Mouse (Mus musculus) liver, postnatal 0 days (tissue): Measurements from ENCODE around the gene Shroom3. TPM values are rescaled to one million over a fixed set of nuclear protein-coding genes. Genes with fewer than 3 reads are reported as not detected.

Source experiments
- ATAC-seq: fragments of 200-750 bp; cut with Nextera tagmentation; 2 replicates; pipeline ENCODE4 v1.8.0; 2017; ENCODE audit warnings: mild to moderate bottlenecking, moderate library complexity
- DNase-seq: peaks from one replicate; pipeline ENCODE4 v3.0.0-alpha.2; 2016
- H3K27ac ChIP-seq: fragments of 300-500 bp; sonication (generic); 2 replicates; pipeline ENCODE4 v1.5.1; 2014; ENCODE audit warnings: antibody characterized with exemption, moderate library complexity, mild to moderate bottlenecking, low read depth
- H3K27me3 ChIP-seq: fragments of 300-500 bp; sonication (generic); 2 replicates; pipeline ENCODE4 v1.6.1; 2014; ENCODE audit warnings: low read length, control low read depth, mixed read lengths; ENCODE audit not compliant: insufficient read depth
- H3K36me3 ChIP-seq: fragments of 300-500 bp; sonication (generic); replicated peaks from 2 replicates; pipeline ENCODE4 v1.6.1; 2014; ENCODE audit warnings: mild to moderate bottlenecking, control low read depth, low read length, moderate library complexity, mixed read lengths; ENCODE audit not compliant: insufficient read depth
- H3K4me1 ChIP-seq: fragments of 300-500 bp; sonication (generic); 2 replicates; pipeline ENCODE4 v1.6.1; 2014; ENCODE audit warnings: antibody characterized with exemption, mild to moderate bottlenecking, control low read depth; ENCODE audit not compliant: insufficient read depth
- H3K4me2 ChIP-seq: fragments of 300-500 bp; sonication (generic); 2 replicates; pipeline ENCODE4 v1.6.1; 2014; ENCODE audit warnings: low read depth, mild to moderate bottlenecking, low read length, moderate library complexity, mixed read lengths
- H3K4me3 ChIP-seq: fragments of 300-500 bp; sonication (generic); 2 replicates; pipeline ENCODE4 v1.5.1; 2014; ENCODE audit warnings: low read depth, low read length
- H3K9ac ChIP-seq: fragments of 300-500 bp; sonication (generic); replicated peaks from 2 replicates; pipeline ENCODE4 v1.6.1; 2014; ENCODE audit warnings: mild to moderate bottlenecking, moderate library complexity
- H3K9me3 ChIP-seq: fragments of 300-500 bp; sonication (generic); 2 replicates; pipeline ENCODE4 v1.6.1; 2016; ENCODE audit warnings: mild to moderate bottlenecking, control low read depth, low read length, mixed read lengths
- CTCF ChIP-seq: sonication (generic); IDR thresholded peaks from 2 replicates; pipeline ENCODE4 v1.5.1; 2016; ENCODE audit warnings: antibody characterized with exemption, low read depth
- EP300 ChIP-seq: IDR thresholded peaks from 2 replicates; pipeline ENCODE4 v1.6.1; 2016; ENCODE audit warnings: antibody characterized with exemption, low read depth, mild to moderate bottlenecking
- WGBS: fragments of 180-500 bp; shearing (Covaris S2); extraction: QIAGEN DNeasy Blood & Tissue Kit; methylation state at CpG from one replicate; pipeline ENCODE4 v1.1.7; 2014; ENCODE audit not compliant: insufficient replicate concordance; 5-methylcytosine and 5-hydroxymethylcytosine counted together
- polyA plus RNA-seq: library from polyadenylated mRNA; unstranded; fragments of >200 nt; fragmentation: Nextera tagmentation; extraction: Ambion mirVana; gene quantifications from 2 replicates; pipeline ENCODE4 v1.2.1, GENCODE M21; 2015

Shroom3 gene
- polyA plus RNA-seq, 1 experiment from 2014 or later, result 0.96 TPM

GRCm38 (mm10) chr5:92710779-92711178, 27.5 kb downstream of the Shroom3 start:
- H3K9ac ChIP-seq, result no peak overlapping the region

DNA sequence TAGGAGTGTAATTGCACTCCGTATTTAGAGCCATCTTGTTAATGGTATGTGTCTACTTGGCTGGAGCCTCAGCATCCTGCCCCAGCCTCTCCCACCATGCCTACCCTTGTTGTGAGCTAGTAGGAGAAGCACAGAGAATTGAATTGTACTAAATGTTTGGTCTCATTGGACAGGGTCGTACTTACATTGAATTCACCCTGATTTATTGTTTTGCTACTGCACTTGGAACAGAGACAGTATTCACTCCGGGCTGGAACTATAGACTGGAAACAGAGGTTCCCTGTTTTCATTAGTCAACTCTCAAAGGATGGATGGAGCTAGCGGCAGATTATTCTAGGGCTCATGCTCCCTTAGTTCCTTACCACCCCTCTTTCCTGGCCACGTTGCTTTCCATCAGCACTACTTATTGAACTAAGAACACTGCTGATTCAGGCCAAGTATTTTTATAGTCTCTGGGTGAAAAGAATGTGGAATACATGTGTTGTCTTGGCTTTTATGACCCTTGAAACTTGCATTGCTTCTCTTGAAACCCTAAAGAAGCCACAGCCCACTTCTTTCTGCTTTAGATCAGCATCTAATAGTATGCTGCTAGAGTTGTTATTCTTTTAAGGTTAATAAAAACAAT, 28.5 kb downstream of the Shroom3 start:
- Histone ChIP-seq H3K9ac (no peak overlapping the region), H3K4me1 (peaks cover 11% of the 10 kb centered on the region), H3K27ac (no peak overlapping the region), H3K36me3 (no peaks in the 10 kb centered on the region), H3K4me2 (no peak overlapping the region), H3K9me3 (no peaks in the 10 kb centered on the region), H3K4me3 (no peak overlapping the region), H3K27me3 (no peaks in the 10 kb centered on the region)
- TF ChIP-seq EP300, result no peak
- TF ChIP-seq CTCF, result no peak
- 68% methylated on average over 5 of the region's 5 CpGs for WGBS
- no peak for ATAC-seq
- DNase-seq, result no peak

More at GRCm38 (mm10) chr5:92710779-92711178, 27.5 kb downstream of the Shroom3 start:
- TF ChIP-seq EP300 (peak; percentile 54; the same call in 1 of the 2 replicates), CTCF (no peak)
- 68% methylated on average over 8 of the region's 8 CpGs for WGBS
- no peaks in the 10 kb centered on the region for H3K9me3 ChIP-seq
- no peaks in the 10 kb centered on the region for H3K27me3 ChIP-seq
- peaks cover 11% of the 10 kb centered on the region for H3K4me1 ChIP-seq
- ATAC-seq (peak; percentile 68), DNase-seq (peak; percentile 43)
- H3K4me3 ChIP-seq, result no peak overlapping the region
- no peaks in the 10 kb centered on the region for H3K36me3 ChIP-seq
- H3K4me2 ChIP-seq, result no peak overlapping the region
- peak overlapping the region; percentile 70; the same call in 1 of the 2 replicates for H3K27ac ChIP-seq

DNA sequence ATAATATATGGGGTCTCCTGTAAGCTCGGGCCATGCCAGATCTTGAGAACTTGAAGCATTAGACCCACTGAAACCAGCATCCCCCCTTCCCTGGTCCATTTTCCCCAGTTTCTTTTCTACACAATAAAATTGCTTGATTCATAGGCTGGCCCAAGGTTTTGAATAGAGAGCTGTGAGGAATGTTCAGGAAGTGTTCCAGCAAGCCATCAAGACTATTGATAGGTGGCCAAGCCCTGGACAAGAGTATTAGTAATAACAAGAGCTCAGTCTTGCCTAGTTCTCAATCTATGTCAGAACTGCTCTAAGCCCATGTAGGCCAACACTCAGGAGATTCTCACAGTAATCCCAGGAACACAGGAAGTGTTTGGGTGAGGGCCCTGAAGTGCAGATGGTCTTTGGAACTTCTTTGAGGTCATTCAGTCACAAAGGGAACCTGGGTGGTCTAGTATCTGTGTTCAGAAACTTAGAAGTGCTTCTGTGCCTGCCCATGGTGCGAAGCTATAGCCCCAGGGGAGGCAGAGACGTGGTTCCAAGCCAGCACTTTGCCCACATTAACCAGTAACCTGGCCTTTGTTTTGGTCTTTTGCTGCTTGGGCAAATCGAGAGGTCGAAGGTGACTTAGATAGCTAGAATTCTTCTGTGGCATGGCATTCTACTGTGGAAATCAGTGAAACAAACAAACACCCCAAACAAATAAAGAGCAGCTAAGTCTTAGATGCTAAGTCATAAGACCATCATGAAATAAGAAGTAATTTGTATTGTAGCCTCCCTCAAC, 29.6 kb downstream of the Shroom3 start:
- Histone ChIP-seq H3K27me3 (no peaks in the 10 kb centered on the region), H3K9me3 (no peaks in the 10 kb centered on the region), H3K36me3 (no peaks in the 10 kb centered on the region), H3K4me1 (peaks cover 14% of the 10 kb centered on the region), H3K27ac (peak overlapping the region; percentile 29; the same call in 1 of the 2 replicates), H3K4me3 (no peak overlapping the region), H3K4me2 (no peak overlapping the region), H3K9ac (no peak overlapping the region)
- DNase-seq (no peak), ATAC-seq (no peak)
- WGBS, result 64% methylated on average over 5 of the region's 5 CpGs
- no peak for TF ChIP-seq EP300
- no peak for TF ChIP-seq CTCF

DNA sequence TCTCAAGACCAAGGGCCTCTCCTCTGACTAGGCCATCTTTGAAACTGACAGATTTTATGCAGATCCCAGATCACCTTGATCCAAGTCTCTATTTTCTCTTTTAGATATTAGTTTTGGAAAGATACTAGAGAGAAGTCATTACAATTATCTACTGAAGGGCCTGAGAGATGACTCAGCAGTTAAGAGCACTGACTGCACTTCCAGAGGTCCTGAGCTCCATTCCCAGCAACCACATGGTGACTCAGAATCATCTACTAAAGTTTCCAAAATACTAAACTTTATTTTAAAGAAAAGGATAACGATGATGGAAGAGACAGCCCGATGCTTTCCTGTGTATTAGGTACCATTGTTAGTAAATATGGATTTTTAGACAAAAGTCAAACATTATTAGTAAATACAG, 31.7 kb downstream of the Shroom3 start:
- WGBS, result 73% methylated on average over 2 of the region's 2 CpGs
- Histone ChIP-seq H3K9me3 (no peaks in the 10 kb centered on the region), H3K9ac (no peak overlapping the region), H3K4me1 (peaks cover 14% of the 10 kb centered on the region), H3K36me3 (no peaks in the 10 kb centered on the region), H3K4me3 (no peak overlapping the region), H3K4me2 (no peak overlapping the region), H3K27me3 (no peaks in the 10 kb centered on the region), H3K27ac (no peak overlapping the region)
- TF ChIP-seq CTCF, result no peak
- TF ChIP-seq EP300, result no peak
- no peak for ATAC-seq
- no peak for DNase-seq

GRCm38 (mm10) chr5:92715319-92715718, 32.1 kb downstream of the Shroom3 start:
- whole genome bisulfite sequencing, result 70% methylated on average over 11 of the region's 11 CpGs

DNA sequence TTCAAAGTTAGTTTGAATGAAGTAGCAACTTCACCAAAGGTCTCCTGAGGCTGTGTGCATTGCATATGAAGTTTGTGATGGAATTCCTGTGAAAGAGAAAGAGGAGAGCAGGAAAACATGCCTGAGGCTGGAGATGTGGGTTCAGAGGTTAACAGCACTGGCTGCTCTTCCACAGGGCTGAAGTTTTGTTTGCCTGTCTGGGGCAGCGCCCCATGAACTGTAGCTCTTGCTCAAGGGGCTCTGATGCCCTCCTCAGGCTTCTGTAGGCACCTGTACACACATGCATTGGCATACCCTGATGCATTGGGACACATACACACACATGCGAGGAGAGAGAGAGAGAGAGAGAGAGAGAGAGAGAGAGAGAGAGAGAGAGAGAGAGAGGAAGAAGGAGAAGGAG, 32.7 kb downstream of the Shroom3 start:
- H3K36me3 ChIP-seq, result no peaks in the 10 kb centered on the region
- WGBS, result 55% methylated on average over 2 of the region's 2 CpGs
- no peak for TF ChIP-seq EP300
- peak; percentile 29; the same call in 1 of the 2 replicates for TF ChIP-seq CTCF

More at GRCm38 (mm10) chr5:92715319-92715718, 32.1 kb downstream of the Shroom3 start:
- Histone ChIP-seq H3K9ac (no peak overlapping the region), H3K4me3 (no peak overlapping the region), H3K4me1 (peaks cover 12% of the 10 kb centered on the region), H3K36me3 (no peaks in the 10 kb centered on the region), H3K27ac (0 out of 2 replicates have a peak overlapping the region, but pooled peaks have one; percentile 8), H3K4me2 (no peak overlapping the region), H3K9me3 (no peaks in the 10 kb centered on the region), H3K27me3 (no peaks in the 10 kb centered on the region)
- TF ChIP-seq EP300, result no peak
- no peak for TF ChIP-seq CTCF
- DNase-seq (no peak), ATAC-seq (no peak)

More for the DNA sequence above, 32.7 kb downstream of the Shroom3 start:
- H3K9ac ChIP-seq, result no peak overlapping the region
- DNase-seq (no peak), ATAC-seq (peak; percentile 58; the same call in 1 of the 2 replicates)
- peaks cover 12% of the 10 kb centered on the region for H3K4me1 ChIP-seq
- no peak overlapping the region for H3K4me2 ChIP-seq
- 0 out of 2 replicates have a peak overlapping the region, but pooled peaks have one; percentile 8 for H3K27ac ChIP-seq
- H3K27me3 ChIP-seq, result no peaks in the 10 kb centered on the region
- H3K9me3 ChIP-seq, result no peaks in the 10 kb centered on the region
- no peak overlapping the region for H3K4me3 ChIP-seq
